Mouse (Mus musculus): ENCODE measurements around the gene Xylt2. TPM values are rescaled to one million over a fixed set of nuclear protein-coding genes. Genes with fewer than 3 reads are reported as not detected.

The Xylt2 gene
- polyA plus RNA-seq, 1 experiment from 2014 or later = 15.4 TPM

DNA sequence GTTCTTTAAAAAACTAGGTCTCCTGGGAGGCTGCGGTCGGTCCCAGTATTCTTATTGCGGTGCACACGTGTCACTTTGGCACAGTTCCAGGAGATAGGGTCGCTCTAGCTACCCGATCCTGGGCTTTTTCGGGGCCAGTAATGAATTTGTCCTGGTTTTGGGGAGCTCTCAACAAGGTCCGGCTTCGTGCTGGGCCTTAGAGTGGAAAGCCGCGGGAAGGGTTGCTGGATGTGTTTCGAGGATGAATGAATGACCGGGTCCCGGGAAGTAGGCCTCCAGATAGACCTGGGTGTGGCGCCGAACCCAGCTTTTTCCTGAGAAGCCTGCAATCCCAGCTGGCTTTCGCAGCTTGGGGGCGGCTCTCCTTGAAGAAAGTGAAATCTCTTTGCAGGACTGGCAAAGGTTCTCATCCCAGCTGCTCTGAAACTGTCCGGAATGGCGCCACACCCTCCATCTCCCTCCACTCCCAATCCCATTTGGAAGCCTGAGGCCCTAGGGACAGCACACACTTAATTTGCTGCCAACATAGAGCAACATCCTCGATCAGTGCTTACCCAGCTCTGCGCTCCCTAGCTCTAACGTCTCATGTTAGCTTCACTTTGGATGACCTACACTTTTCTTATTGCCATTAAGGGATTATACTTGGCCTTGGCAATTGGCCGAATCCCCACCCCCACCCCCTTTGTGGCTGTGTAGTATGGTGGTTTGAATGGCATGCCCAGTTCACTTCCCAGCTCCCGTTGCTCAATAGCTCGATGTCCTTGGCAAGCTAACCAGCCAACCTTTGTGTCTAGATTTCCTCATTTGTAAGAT is 46.9 kb downstream of the Xylt2 start:
- Histone ChIP-seq H3K27ac (replicated peaks) (peak overlapping the region; percentile 79), H3K9ac (replicated peaks) (peak overlapping the region; percentile 90), H3K4me1 (peaks cover 14% of the 10 kb centered on the region), H3K4me3 (replicated peaks) (peak overlapping the region; percentile 94), H3K27me3 (replicated peaks) (no peaks in the 10 kb centered on the region), H3K36me3 (peaks cover 35% of the 10 kb centered on the region), H3K9me3 (replicated peaks) (no peaks in the 10 kb centered on the region), H3K4me2 (peak overlapping the region; percentile 85)
- WGBS = 10% methylated on average over 26 of the region's 26 CpGs
- ATAC-seq (ENCODE audit: low FRiP score) = no peak

DNA sequence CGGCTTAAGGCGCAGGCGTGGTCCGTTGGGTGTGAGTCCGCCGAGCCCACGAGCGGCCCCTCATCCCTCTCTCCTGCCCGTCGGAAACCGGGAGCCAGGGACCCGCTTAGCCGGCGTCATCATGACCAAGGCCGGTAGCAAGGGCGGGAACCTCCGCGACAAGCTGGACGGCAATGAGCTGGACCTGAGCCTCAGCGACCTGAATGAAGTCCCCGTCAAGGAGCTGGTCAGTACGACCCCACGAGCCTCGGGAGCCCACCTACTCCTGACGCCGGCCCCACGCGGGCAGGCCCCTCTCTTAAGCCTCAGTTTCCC is 47.5 kb downstream of the Xylt2 start:
- peaks cover 29% of the 10 kb centered on the region for H3K36me3 ChIP-seq

DNA sequence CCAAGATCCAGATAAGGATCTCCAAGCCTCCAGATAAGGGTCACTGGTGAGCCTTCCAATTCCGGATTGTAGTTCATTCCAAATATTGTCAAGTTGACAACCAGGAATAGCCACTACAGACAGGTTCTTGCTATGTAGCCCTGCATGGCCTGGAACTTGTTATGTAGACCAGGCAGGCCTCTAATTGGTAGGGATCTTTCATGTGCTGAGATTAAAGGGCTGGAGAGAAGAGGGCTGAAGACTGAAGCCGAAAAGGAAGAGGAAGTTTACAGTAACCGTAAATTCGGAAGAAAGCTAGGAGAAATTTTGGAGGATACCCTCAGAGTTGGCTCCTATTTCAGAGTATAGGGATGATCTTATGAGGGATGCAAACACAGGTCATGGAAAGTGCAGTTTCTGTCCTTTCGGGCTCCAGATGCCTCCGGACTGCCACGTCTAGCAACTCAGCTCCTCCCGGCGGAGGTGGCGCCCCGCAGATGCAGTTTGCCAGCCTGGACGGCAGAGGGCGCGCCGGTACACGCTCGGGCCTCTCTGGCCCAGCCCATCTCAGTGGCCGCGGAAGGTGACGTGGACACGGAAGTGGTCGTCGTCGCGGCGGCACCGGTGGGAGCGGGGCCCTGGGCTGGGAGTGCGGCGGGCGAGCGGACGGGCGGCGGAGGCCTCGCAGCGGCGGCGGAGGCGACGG is 48.0 kb downstream of the Xylt2 start, which contains the start of gene Lrrc59:
Gene Lrrc59 (plus strand): TSS at position 569 of the 685 bp plus-strand sequence.
- peak within 1 kb of the TSS; percentile 94 for H3K4me3 ChIP-seq (replicated peaks)
- peak; percentile 96 for ATAC-seq (ENCODE audit: low FRiP score)
- H3K4me2 ChIP-seq = peak within 1 kb of the TSS; percentile 85
- WGBS = 6% methylated on average over 39 of the region's 41 CpGs
- H3K27ac ChIP-seq (replicated peaks) = peak within 1 kb of the TSS; percentile 79
- H3K27me3 ChIP-seq (replicated peaks) = no peaks in the 10 kb centered on the region
- H3K36me3 ChIP-seq = peaks cover 24% of the 10 kb centered on the region
- peak within 1 kb of the TSS; percentile 90 for H3K9ac ChIP-seq (replicated peaks)
- no peaks in the 10 kb centered on the region for H3K9me3 ChIP-seq (replicated peaks)
- H3K4me1 ChIP-seq = peaks cover 14% of the 10 kb centered on the region

More for the DNA sequence above, 47.5 kb downstream of the Xylt2 start:
- under 1% methylated on average over 26 of the region's 28 CpGs for WGBS
- H3K4me3 ChIP-seq (replicated peaks) = peak overlapping the region; percentile 94
- peak overlapping the region; percentile 85 for H3K4me2 ChIP-seq
- ATAC-seq (ENCODE audit: low FRiP score) = peak; percentile 38; the same call in 1 of the 2 replicates
- H3K4me1 ChIP-seq = peaks cover 14% of the 10 kb centered on the region
- peak overlapping the region; percentile 90 for H3K9ac ChIP-seq (replicated peaks)
- H3K9me3 ChIP-seq (replicated peaks) = no peaks in the 10 kb centered on the region
- H3K27ac ChIP-seq (replicated peaks) = peak overlapping the region; percentile 79
- H3K27me3 ChIP-seq (replicated peaks) = no peaks in the 10 kb centered on the region

DNA sequence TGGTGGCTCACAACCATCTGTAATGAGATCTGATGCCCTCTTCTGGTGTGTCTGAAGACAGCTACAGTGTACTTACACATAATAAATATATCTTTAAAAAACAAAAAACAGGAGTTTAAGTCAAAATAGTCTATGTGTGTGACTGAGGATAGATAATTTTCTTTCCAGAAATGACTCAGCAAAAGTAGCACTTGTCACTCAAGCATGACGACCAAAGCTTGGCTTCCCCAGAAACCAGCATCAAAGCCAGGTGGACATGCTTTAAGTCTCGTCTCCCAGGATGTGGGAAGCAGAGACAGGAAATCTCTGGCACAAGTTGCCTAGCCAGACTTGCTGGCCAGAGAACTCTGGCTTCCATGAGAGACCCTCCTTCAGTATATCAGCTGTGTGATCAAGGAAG is 55.2 kb downstream of the Xylt2 start:
- WGBS = 84% methylated on average over 2 of the region's 2 CpGs
- H3K9ac ChIP-seq (replicated peaks) = no peak overlapping the region
- no peaks in the 10 kb centered on the region for H3K36me3 ChIP-seq
- no peak overlapping the region for H3K4me2 ChIP-seq
- H3K9me3 ChIP-seq (replicated peaks) = no peaks in the 10 kb centered on the region
- H3K4me1 ChIP-seq = no peaks in the 10 kb centered on the region
- H3K27me3 ChIP-seq (replicated peaks) = no peaks in the 10 kb centered on the region
- no peak overlapping the region for H3K27ac ChIP-seq (replicated peaks)
- no peak for ATAC-seq (ENCODE audit: low FRiP score)
- no peak overlapping the region for H3K4me3 ChIP-seq (replicated peaks)

DNA sequence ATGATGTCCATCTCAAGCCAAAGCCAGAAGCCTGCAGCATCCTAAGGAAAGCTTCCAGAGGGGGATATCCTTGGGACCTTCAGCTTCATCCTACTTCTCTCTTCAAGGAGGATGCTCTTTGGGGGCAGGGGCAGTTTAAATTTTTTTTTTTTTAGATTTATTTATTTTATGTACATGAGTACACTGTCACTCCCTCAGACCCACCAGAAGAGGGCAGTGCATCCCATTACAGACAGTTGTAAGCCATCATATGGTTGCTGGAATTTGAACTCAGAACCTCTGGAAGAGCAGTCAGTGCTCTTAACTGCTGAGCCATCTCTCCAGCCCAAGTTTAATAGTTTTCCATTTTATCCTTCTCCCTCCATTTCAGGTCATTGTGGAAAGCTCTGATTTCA is 55.9 kb downstream of the Xylt2 start:
- no peaks in the 10 kb centered on the region for H3K9me3 ChIP-seq (replicated peaks)
- no peak overlapping the region for H3K27ac ChIP-seq (replicated peaks)
- H3K36me3 ChIP-seq = no peaks in the 10 kb centered on the region
- no peaks in the 10 kb centered on the region for H3K4me1 ChIP-seq
- ATAC-seq (ENCODE audit: low FRiP score) = no peak
- no peaks in the 10 kb centered on the region for H3K27me3 ChIP-seq (replicated peaks)
- no peak overlapping the region for H3K9ac ChIP-seq (replicated peaks)
- no peak overlapping the region for H3K4me3 ChIP-seq (replicated peaks)
- H3K4me2 ChIP-seq = no peak overlapping the region

DNA sequence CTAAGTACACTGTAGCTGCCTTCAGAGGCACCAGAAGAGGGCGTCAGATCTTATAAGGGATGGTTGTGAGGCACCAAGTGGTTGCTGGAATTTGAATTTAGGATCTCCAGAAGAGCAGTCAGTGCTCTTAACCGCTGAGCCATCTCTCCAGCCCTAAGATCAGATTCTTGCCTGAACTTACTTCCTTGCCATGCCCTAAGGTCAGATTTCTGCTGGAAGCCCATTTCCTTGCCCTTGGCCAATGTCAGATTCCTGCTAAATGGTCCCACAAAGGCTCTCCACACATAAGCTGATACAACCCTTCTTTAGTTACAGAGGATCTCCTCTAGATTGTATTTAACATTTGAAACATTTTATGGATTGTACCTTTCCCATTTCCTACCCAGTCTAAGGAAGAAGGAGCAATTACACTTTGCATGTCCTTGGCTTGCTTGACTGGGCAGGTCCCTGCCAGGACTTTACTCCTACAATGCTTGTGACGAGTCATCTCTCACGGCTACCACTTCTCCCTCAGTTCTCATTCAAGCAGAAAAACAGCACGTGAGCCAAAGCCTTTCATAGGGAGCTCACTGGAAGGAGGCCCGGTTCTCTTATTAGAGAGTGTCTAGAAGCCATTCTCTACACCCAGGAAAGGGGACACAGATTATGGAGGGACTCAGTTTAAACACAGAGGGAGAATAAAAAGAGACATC is 56.4 kb downstream of the Xylt2 start:
- ATAC-seq (ENCODE audit: low FRiP score) = no peak
- Histone ChIP-seq H3K27ac (replicated peaks) (no peak overlapping the region), H3K4me2 (no peak overlapping the region), H3K4me1 (no peaks in the 10 kb centered on the region), H3K9me3 (replicated peaks) (no peaks in the 10 kb centered on the region), H3K36me3 (no peaks in the 10 kb centered on the region), H3K9ac (replicated peaks) (no peak overlapping the region), H3K4me3 (replicated peaks) (no peak overlapping the region), H3K27me3 (replicated peaks) (no peaks in the 10 kb centered on the region)
- WGBS = 53% methylated on average over 6 of the region's 6 CpGs

DNA sequence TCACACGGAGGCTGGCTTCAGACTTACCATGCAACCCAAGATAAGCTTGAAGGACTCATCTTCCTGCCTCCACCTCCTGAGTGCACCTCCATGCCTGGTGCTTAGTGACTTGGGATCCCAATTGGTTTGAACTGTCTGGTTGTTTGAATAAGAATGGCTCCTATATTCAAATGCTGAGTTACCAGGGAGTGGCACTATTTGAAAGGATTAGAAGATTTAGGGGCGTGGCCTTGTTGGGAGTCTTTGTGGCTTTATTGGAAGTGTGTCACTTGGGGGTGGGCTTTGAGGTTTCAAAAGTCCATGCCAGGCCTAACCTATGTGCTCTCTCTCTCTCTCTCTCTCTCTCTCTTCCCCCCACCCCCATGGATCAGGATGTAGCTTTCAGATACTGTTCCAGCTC is 59.7 kb downstream of the Xylt2 start:
- Histone ChIP-seq H3K36me3 (no peaks in the 10 kb centered on the region), H3K27ac (replicated peaks) (no peak overlapping the region), H3K9me3 (replicated peaks) (no peaks in the 10 kb centered on the region), H3K4me2 (no peak overlapping the region), H3K9ac (replicated peaks) (no peak overlapping the region), H3K27me3 (replicated peaks) (0 out of 2 replicates have a peak, but pooled peaks cover 3% of the 10 kb centered on the region), H3K4me1 (no peaks in the 10 kb centered on the region), H3K4me3 (replicated peaks) (no peak overlapping the region)
- 96% methylated on average over 2 of the region's 2 CpGs for WGBS
- ATAC-seq (ENCODE audit: low FRiP score) = no peak

DNA sequence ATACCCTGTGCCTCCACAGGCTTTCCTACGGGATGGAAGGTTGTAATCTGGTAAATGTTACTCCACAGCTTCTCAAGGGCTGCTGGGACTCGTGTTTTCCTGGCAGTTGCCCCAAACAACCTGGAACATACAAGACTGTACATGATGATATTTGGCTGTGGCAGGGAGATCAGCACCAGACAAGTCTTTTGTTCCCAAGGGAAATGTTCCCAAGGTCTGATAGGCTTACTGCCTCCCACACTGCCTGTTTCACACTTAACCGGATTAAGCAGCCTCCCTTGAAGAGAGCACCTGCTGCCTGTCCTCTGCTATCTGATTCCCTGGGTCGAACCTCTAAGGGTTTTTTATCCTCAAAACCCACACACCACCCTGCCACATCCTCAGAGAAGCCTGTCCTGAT is 61.8 kb downstream of the Xylt2 start:
- WGBS = 42% methylated on average over 4 of the region's 4 CpGs
- no peak overlapping the region for H3K9ac ChIP-seq (replicated peaks)
- H3K27ac ChIP-seq (replicated peaks) = no peak overlapping the region
- H3K4me1 ChIP-seq = no peaks in the 10 kb centered on the region
- H3K4me2 ChIP-seq = no peak overlapping the region
- H3K9me3 ChIP-seq (replicated peaks) = no peaks in the 10 kb centered on the region
- no peaks in the 10 kb centered on the region for H3K36me3 ChIP-seq
- no peak for ATAC-seq (ENCODE audit: low FRiP score)
- 0 out of 2 replicates have a peak, but pooled peaks cover 3% of the 10 kb centered on the region for H3K27me3 ChIP-seq (replicated peaks)
- no peak overlapping the region for H3K4me3 ChIP-seq (replicated peaks)

DNA sequence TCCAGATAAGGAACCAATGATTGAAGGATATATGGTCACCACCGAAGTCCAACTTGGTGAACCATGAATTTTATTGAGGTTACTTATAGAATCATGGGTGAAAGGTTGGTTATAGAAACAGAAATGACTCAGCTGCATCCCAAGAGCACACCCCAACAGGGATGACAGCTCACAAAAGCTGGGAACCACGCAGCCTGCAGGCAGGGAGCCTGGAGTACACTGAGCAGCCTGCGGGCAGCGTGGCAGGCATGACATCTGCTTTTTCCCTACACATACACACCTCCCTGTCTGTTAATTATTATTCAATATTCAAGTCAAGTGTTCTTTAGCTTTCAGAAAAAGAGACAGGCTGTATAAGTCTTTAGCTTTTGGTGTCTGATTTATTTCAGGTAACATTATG is 62.7 kb downstream of the Xylt2 start:
- ATAC-seq (ENCODE audit: low FRiP score) = no peak
- H3K27me3 ChIP-seq (replicated peaks) = 0 out of 2 replicates have a peak, but pooled peaks cover 3% of the 10 kb centered on the region
- no peak overlapping the region for H3K9ac ChIP-seq (replicated peaks)
- no peaks in the 10 kb centered on the region for H3K4me1 ChIP-seq
- H3K36me3 ChIP-seq = no peaks in the 10 kb centered on the region
- H3K4me3 ChIP-seq (replicated peaks) = no peak overlapping the region
- H3K4me2 ChIP-seq = no peak overlapping the region
- H3K9me3 ChIP-seq (replicated peaks) = no peaks in the 10 kb centered on the region
- H3K27ac ChIP-seq (replicated peaks) = no peak overlapping the region
- 77% methylated on average over 4 of the region's 4 CpGs for WGBS

Data from neural tube, embryonic 15.5 days (tissue).